Mouse (Mus musculus): Measurements from ENCODE around the gene Islr. TPM values are rescaled to one million over a fixed set of nuclear protein-coding genes. Genes with fewer than 3 reads are reported as not detected.

Islr gene
- polyA plus RNA-seq, 2 experiments, result 143 to 493 TPM

- Histone ChIP-seq H3K4me1 (ENCODE audit: control insufficient read depth, insufficient read depth, low read length) (peaks cover 9% of the 10 kb centered on the region), H3K4me2 (replicated peaks; ENCODE audit: low read depth, low read length, severe bottlenecking) (no peak overlapping the region), H3K4me3 (replicated peaks; ENCODE audit: low read length) (no peak overlapping the region), H3K36me3 (ENCODE audit: control insufficient read depth, insufficient read depth, low read length) (no peaks in the 10 kb centered on the region), H3K27me3 (ENCODE audit: control insufficient read depth, insufficient read depth, low read length) (no peaks in the 10 kb centered on the region), H3K9ac (ENCODE audit: low read depth, low read length, severe bottlenecking) (no peak overlapping the region), H3K27ac (replicated peaks; ENCODE audit: low read depth, low read length) (no peak overlapping the region), H3K9me3 (ENCODE audit: control insufficient read depth, low read length) (no peaks in the 10 kb centered on the region)
- DNase-seq (ENCODE audit: low spot score) (no peak), ATAC-seq (ENCODE audit: low FRiP score, low read depth) (peak; percentile 57)
- WGBS, result 26% methylated on average over 5 of the region's 5 CpGs
- TF ChIP-seq POLR2A (IDR thresholded peaks at IDR 0.05; ENCODE audit: borderline replicate concordance, extremely low read depth, insufficient read depth, insufficient read length), result no peak
These were observed 29.3 kb downstream of the Islr start for GRCm38 (mm10) chr9:58174818-58175251.

- no peak overlapping the region for H3K4me2 ChIP-seq (replicated peaks; ENCODE audit: low read depth, low read length, severe bottlenecking)
- H3K4me3 ChIP-seq (replicated peaks; ENCODE audit: low read length), result no peak overlapping the region
- no peaks in the 10 kb centered on the region for H3K9me3 ChIP-seq (ENCODE audit: control insufficient read depth, low read length)
- no peak overlapping the region for H3K9ac ChIP-seq (ENCODE audit: low read depth, low read length, severe bottlenecking)
- no peaks in the 10 kb centered on the region for H3K27me3 ChIP-seq (ENCODE audit: control insufficient read depth, insufficient read depth, low read length)
- no peak for TF ChIP-seq POLR2A (IDR thresholded peaks at IDR 0.05; ENCODE audit: borderline replicate concordance, extremely low read depth, insufficient read depth, insufficient read length)
- peaks cover 11% of the 10 kb centered on the region for H3K4me1 ChIP-seq (ENCODE audit: control insufficient read depth, insufficient read depth, low read length)
- 68% methylated on average over 2 of the region's 2 CpGs for WGBS
- H3K36me3 ChIP-seq (ENCODE audit: control insufficient read depth, insufficient read depth, low read length), result no peaks in the 10 kb centered on the region
- ATAC-seq (ENCODE audit: low FRiP score, low read depth) (no peak), DNase-seq (ENCODE audit: low spot score) (no peak)
- no peak overlapping the region for H3K27ac ChIP-seq (replicated peaks; ENCODE audit: low read depth, low read length)
These were observed 31.2 kb downstream of the Islr start for GRCm38 (mm10) chr9:58172863-58173262.

- 0 out of 2 replicates have a peak, but pooled peaks have one; percentile 1 for ATAC-seq (ENCODE audit: low FRiP score, low read depth)
- Histone ChIP-seq H3K4me3 (replicated peaks; ENCODE audit: low read length) (no peak overlapping the region), H3K36me3 (ENCODE audit: control insufficient read depth, insufficient read depth, low read length) (no peaks in the 10 kb centered on the region), H3K4me2 (replicated peaks; ENCODE audit: low read depth, low read length, severe bottlenecking) (no peak overlapping the region), H3K27me3 (ENCODE audit: control insufficient read depth, insufficient read depth, low read length) (no peaks in the 10 kb centered on the region), H3K9me3 (ENCODE audit: control insufficient read depth, low read length) (no peaks in the 10 kb centered on the region), H3K4me1 (ENCODE audit: control insufficient read depth, insufficient read depth, low read length) (peaks cover 2% of the 10 kb centered on the region; the same call in 1 of the 2 replicates), H3K27ac (replicated peaks; ENCODE audit: low read depth, low read length) (no peak overlapping the region), H3K9ac (ENCODE audit: low read depth, low read length, severe bottlenecking) (no peak overlapping the region)
- no peak for DNase-seq (ENCODE audit: low spot score)
- 71% methylated on average over 6 of the region's 6 CpGs for WGBS
- TF ChIP-seq POLR2A (IDR thresholded peaks at IDR 0.05; ENCODE audit: borderline replicate concordance, extremely low read depth, insufficient read depth, insufficient read length), result no peak
These were observed 34.7 kb downstream of the Islr start for GRCm38 (mm10) chr9:58169426-58169825.

GRCm38 (mm10) chr9:58168880-58169279, 35.2 kb downstream of the Islr start:
- DNase-seq (ENCODE audit: low spot score), result peak; percentile 51
- H3K27ac ChIP-seq (replicated peaks; ENCODE audit: low read depth, low read length), result no peak overlapping the region
- WGBS, result 54% methylated on average over 3 of the region's 3 CpGs
- no peaks in the 10 kb centered on the region for H3K27me3 ChIP-seq (ENCODE audit: control insufficient read depth, insufficient read depth, low read length)
- no peak overlapping the region for H3K9ac ChIP-seq (ENCODE audit: low read depth, low read length, severe bottlenecking)
- H3K4me1 ChIP-seq (ENCODE audit: control insufficient read depth, insufficient read depth, low read length), result 0 out of 2 replicates have a peak, but pooled peaks cover 2% of the 10 kb centered on the region
- peak; percentile 89 for ATAC-seq (ENCODE audit: low FRiP score, low read depth)
- H3K4me3 ChIP-seq (replicated peaks; ENCODE audit: low read length), result no peak overlapping the region
- H3K9me3 ChIP-seq (ENCODE audit: control insufficient read depth, low read length), result no peaks in the 10 kb centered on the region
- H3K4me2 ChIP-seq (replicated peaks; ENCODE audit: low read depth, low read length, severe bottlenecking), result no peak overlapping the region
- no peaks in the 10 kb centered on the region for H3K36me3 ChIP-seq (ENCODE audit: control insufficient read depth, insufficient read depth, low read length)
- no peak for TF ChIP-seq POLR2A (IDR thresholded peaks at IDR 0.05; ENCODE audit: borderline replicate concordance, extremely low read depth, insufficient read depth, insufficient read length)

- no peak for TF ChIP-seq POLR2A (IDR thresholded peaks at IDR 0.05; ENCODE audit: borderline replicate concordance, extremely low read depth, insufficient read depth, insufficient read length)
- no peaks in the 10 kb centered on the region for H3K27me3 ChIP-seq (ENCODE audit: control insufficient read depth, insufficient read depth, low read length)
- no peak overlapping the region for H3K9ac ChIP-seq (ENCODE audit: low read depth, low read length, severe bottlenecking)
- no peak overlapping the region for H3K4me2 ChIP-seq (replicated peaks; ENCODE audit: low read depth, low read length, severe bottlenecking)
- H3K4me1 ChIP-seq (ENCODE audit: control insufficient read depth, insufficient read depth, low read length), result 0 out of 2 replicates have a peak, but pooled peaks cover 2% of the 10 kb centered on the region
- H3K4me3 ChIP-seq (replicated peaks; ENCODE audit: low read length), result no peak overlapping the region
- H3K36me3 ChIP-seq (ENCODE audit: control insufficient read depth, insufficient read depth, low read length), result no peaks in the 10 kb centered on the region
- DNase-seq (ENCODE audit: low spot score) (no peak), ATAC-seq (ENCODE audit: low FRiP score, low read depth) (no peak)
- no peak overlapping the region for H3K27ac ChIP-seq (replicated peaks; ENCODE audit: low read depth, low read length)
- H3K9me3 ChIP-seq (ENCODE audit: control insufficient read depth, low read length), result no peaks in the 10 kb centered on the region
- 85% methylated on average over 1 of the region's 1 CpGs for WGBS
These were observed 38.3 kb downstream of the Islr start for GRCm38 (mm10) chr9:58165779-58166178.

GRCm38 (mm10) chr9:58163146-58163545, 41.0 kb downstream of the Islr start:
- ATAC-seq (ENCODE audit: low FRiP score, low read depth) (no peak), DNase-seq (ENCODE audit: low spot score) (no peak)
- Histone ChIP-seq H3K4me3 (replicated peaks; ENCODE audit: low read length) (no peak overlapping the region), H3K9ac (ENCODE audit: low read depth, low read length, severe bottlenecking) (no peak overlapping the region), H3K27ac (replicated peaks; ENCODE audit: low read depth, low read length) (no peak overlapping the region), H3K27me3 (ENCODE audit: control insufficient read depth, insufficient read depth, low read length) (no peaks in the 10 kb centered on the region), H3K9me3 (ENCODE audit: control insufficient read depth, low read length) (no peaks in the 10 kb centered on the region), H3K4me2 (replicated peaks; ENCODE audit: low read depth, low read length, severe bottlenecking) (no peak overlapping the region), H3K36me3 (ENCODE audit: control insufficient read depth, insufficient read depth, low read length) (no peaks in the 10 kb centered on the region), H3K4me1 (ENCODE audit: control insufficient read depth, insufficient read depth, low read length) (peaks cover 15% of the 10 kb centered on the region)
- WGBS, result 69% methylated on average over 5 of the region's 5 CpGs
- TF ChIP-seq POLR2A (IDR thresholded peaks at IDR 0.05; ENCODE audit: borderline replicate concordance, extremely low read depth, insufficient read depth, insufficient read length), result no peak

All from limb, embryonic 14.5 days (tissue).